Mouse (Mus musculus) fibroblast of lung, adult 2 months (primary cell): ENCODE results near the gene Lyz2.
"Not testable (repeated sequence)": the region's sequence is repeated elsewhere in the genome, so short reads cannot be mapped to it uniquely, and the experiment has no call there.

Source experiments
- DNase-seq: peaks from one replicate; pipeline ENCODE4 v3.0.0-alpha.2; 2011; ENCODE audit warnings: low read depth

Gene Lyz2

DNA sequence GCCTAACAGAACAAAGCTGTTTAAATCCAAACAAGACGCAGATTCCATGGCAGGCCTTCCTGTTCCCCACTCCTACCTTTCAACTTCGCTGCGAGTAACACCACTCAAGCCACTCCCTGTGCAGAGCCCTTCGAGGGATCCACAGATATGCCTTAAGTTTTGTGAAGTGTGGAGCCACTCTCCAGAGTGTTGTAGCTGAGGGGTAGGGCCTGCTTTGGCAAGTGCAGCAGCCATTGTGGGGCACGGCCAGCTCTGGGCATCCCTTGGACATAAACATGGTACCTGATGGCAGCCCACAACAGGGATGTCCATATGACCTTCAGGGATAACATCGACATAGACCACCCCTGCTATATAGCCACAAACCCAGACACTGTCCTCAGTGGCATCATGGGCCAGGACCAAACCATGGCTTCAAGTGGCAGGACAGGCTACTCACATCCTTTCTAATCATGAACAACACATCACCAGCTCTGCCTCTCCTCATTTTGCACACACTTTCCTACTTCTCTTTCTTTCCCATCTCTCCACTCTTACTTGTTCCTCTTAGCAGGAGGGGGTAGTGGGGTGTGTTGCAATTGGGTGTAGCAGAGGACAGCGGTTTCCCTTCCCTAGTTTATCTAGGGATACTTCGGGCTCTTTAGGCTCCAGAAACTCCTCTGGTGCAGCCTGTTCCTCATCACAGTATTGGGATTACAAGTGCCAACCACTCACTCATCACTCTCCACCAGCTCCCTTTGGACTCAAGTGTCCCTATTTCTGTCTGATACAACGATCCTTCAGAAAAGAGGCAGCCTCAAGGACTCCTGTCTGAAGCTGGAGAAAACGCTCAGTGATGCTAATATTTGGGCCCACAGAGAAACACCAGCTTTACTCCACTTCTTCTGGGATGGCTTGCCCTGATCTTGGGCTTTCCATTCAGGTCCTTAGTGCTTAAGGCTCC, 2.7 kb upstream of the Lyz2 start:
- no peak for DNase-seq

DNA sequence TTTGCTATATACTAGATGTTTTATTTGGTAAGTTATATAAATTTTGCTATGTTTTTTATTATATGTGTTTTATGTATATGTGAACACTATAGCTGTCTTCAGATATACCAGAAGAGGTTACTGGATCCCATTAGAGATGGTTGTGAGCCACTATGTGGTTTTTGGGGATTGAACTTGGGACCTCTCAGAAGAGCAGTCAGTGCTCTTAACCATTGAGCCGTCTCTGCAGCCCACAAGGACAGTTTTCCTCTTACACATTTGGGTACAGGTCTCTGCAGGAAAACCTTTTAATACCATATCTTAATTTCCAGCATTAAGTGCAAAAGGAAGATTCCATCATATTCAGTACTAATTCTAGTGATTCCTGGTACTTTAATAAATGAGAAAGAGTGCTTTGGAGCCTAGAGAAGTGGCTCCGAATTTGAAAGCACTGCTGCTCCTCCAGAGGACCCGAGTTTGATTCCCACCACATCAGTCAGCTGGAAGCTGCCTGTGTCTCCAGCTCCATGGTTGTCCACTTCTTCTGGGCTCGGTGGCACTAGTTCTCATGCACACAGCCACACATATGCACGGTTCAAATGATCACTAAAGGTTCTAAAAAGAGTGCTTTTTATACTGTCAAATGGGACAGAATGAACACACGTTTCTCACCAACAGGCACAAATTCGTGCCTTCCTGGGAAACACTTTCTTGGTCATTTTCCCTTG, 1.9 kb upstream of the Lyz2 start:
- DNase-seq = no peak

DNA sequence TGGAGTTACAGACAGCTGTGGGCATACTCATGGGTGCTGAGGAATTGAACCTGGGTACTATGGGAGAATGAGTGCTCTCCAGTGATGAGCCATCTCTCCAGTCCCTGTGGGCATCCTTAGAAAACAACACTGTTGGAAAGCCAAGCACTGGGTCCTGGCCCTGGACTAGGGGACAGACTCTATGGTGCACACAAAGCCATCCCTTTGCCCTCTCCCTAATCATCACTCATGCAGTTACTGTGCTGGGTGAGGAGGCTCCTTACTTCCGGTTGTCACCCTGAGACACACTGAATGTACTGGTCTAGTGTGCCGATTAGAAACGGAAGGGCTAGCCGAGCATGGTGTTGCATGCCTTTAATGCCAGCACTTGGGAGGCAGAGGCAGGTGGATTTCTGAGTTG, 1.1 kb upstream of the Lyz2 start:
- not testable (repeated sequence) for DNase-seq

DNA sequence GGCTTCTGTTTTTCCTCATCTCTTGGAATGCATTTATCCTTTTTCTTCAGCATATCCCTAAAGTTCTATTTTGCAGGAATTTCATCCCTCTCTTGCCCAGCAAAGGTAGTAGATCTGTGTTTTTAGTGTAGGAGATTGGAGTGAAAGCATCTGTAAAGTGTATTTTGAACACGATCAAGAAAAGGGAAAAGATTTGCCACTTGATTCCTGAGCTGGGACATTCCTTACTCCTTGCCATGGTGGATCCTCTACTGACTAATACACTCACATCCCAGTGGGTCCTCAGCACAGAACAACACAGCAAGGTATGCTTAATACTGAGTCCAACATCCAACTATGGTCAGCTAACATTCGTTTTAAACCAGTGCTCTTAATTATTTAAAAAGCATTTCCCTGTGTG, 430 bp upstream of the Lyz2 start:
- no peak for DNase-seq

DNA sequence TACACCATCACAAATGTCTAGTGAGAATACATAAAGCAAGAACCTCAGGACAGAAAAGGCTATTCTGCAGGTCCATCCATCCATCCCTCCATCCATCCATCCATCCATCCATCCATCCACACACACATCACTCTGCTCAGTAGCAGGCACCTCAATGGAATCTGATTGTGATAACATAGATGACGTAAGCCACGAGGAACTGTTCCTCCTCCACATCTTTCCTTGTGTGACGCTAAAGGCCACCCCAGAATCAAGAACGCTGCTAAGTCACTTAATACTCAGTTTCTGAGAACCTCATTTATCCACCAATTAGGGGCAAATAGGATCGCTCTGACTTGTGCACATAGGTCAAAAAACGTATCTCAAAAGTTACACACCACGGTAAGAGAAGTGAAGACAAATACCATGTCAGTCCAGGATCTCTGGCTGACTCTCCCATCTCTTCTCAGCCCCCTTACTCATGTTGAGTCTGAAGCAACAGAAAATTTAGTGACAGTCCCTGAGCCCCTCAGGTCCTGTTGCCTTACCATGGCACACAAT, 670 bp downstream of the Lyz2 start:
- no peak for DNase-seq

DNA sequence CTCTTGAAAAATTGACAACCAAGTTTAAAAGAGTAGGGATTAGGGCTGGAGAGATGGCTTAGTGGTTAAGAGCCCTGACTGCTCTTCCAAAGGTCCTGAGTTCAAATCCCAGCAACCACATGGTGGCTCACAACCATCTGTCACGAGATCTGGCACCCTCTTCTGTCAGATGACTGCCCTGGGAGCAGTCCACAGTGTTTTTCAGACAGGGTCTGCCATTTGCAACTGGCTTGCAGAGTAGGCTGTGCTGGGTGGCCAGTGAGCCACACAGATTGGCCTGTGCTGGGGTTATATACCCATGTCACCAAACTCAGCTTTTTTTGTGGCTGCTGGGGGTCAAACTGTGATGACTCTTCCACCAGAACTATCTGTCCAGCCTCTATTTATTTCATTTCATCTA, 2.1 kb downstream of the Lyz2 start:
- no peak for DNase-seq

DNA sequence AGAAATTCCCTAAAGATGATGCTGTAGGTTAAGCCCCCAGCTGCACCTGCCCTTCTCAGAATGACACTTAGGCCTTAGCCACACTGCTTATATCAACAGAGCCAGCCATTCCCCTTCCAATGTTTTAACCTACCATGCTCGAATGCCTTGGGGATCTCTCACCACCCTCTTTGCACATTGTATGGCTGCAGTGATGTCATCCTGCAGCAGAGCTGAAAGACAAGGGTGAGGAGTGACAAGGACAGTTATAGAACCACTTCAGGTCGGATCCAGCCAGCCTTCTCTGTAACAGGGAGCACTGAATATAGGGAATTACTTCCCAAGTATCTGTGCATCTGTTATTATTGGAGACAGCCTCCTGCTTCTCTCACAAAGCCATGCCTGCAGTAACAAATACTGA, 3.6 kb downstream of the Lyz2 start:
- not testable (repeated sequence) for DNase-seq

DNA sequence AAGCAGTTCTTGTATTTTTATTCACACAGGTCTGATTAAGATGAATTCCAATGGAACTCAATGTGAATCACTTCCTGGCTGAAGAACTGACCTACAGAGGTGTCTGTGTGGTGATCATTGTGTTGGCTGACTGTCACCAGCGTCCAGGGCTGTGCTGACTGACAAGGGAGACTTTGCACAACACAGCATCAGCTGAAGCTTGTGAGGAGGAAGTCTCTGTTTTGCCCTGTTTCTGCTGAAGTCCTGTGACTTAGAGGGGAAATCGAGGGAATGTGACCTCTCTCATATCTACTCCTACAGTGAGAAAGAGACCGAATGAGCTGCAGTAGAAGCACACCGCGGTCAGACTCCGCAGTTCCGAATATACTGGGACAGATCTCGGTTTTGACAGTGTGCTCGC, 4.3 kb downstream of the Lyz2 start:
- DNase-seq = not testable (repeated sequence)

DNA sequence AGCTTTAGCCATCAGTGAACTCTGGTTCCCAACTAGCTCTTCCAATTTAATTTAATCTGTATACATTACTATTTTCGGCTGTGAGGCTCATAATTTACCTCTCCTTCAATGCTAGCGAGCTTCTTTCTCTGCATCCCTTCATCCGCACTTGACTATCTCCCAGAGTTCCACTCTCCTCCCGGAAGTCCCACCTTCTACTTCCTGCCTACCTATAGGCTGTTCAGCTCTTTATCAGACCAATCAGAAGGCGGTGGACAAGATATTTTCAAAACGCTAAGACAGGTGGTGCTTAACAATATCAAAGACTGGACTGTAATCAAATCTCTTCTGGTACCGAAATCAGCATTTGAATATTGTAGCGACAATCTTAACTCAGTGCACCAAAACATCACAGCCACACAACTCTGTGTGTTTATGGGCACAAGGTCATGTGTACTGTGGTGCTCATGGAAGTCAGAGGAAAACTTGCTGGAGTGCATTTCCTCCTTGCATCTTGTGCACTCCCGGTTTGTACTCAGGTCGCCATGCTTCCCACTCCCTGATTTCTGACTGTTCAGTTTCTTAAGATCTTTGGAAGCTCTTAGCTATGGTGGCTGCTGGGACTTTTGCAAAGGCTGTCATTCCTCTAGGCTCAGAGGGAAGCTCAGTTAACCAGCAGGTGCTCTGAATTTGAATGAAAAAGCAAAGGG, 6.3 kb downstream of the Lyz2 start:
- DNase-seq = no peak

DNA sequence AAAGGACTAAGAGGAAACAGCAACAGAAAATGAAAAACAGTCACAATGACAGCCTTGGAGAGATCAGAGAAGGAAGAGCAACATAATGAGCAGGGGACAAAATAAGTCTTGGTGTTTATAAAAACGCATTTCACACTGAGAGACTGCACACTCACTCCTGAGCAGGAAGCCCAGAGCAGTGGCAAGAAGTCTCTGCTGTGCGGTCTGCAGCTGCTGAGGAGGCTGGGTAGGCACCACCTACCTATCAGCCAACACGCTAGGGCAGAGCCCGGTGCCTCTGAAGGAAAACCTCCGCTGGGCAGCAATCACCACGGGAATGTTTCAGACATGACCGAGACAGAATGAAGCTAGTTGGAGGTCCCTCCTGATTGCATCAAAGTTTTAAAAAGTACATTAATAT, 7.5 kb downstream of the Lyz2 start:
- not testable (repeated sequence) for DNase-seq

DNA sequence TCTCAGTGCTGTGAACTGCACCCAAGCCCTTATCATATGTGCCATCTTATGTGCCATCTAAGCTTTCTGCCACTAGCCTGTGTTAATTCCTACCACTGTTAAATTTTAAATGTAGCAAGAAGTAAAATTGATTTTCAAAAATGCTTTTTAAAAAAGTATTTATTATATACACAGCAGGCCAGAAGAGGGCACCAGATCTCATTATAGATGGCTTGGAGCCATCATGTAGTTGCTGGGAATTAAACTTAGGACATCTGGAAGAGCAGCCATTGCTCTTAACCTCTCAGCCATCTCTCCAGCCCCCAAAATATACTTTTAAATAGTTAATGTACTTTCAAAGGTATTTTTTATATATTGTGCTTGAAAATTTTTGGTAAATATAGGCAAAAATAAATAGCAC, 10.1 kb downstream of the Lyz2 start:
- DNase-seq = no peak

DNA sequence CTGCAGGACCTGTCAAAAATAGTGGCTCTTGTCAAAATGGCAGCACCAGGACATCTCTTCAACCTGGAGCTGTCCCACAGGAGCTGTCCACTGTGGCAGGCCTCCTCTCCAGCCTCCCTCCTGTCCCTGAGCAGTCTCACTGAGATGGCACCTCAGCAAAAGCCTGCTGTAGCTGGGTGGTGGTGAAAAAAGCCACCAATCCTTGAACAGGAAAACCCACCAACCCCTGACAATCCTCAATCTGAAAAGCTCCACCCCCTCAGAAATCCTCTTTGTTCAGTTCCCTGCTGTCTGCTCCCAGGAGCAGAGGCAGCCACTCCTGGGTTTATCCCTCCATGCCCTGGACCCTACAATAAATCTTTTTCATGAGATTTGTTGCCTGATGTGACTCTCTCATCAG, 22.3 kb downstream of the Lyz2 start:
- no peak for DNase-seq

DNA sequence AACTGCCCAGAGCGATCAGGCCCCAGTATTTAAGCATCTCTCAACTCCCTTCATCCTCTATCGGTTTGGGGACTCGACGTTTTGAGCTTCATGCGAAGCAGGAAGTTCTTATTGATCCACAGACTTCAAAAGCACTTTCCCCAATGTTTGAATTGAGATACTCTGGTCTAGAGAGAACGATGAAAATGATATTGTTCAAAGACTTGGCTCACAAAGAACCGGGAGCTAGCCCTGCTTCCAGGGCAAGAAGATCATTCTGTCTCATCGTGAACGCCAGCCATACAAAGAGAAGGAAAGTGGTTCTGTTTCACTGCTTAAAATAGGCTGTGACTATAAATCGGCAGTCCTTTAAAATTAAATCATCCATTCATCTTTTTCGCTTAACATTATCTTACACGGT, 43.5 kb downstream of the Lyz2 start, which contains the start of gene 9530003J23Rik:
9530003J23Rik (minus strand) TSS at position 101 of the 400 bp plus-strand sequence.
- DNase-seq = no peak

DNA sequence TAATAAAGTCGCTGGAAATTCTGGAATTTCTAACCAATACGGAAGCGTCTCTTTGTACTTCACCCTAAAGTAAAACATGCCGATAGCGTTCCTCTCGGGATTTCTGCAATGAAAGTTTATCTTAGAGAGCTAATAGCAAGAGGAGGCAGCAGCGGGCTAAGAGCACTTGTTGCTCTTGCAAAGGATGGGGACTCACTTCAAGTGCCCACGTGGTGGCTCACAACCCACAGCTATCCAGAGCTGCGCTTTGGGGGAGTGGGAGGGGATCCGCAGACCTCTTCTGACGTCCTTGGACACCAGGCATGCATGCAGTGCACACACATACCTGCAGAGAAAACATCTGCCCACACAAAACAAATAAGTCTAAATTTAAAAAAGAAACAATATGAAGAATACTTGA, 46.3 kb downstream of the Lyz2 start:
- DNase-seq = no peak

DNA sequence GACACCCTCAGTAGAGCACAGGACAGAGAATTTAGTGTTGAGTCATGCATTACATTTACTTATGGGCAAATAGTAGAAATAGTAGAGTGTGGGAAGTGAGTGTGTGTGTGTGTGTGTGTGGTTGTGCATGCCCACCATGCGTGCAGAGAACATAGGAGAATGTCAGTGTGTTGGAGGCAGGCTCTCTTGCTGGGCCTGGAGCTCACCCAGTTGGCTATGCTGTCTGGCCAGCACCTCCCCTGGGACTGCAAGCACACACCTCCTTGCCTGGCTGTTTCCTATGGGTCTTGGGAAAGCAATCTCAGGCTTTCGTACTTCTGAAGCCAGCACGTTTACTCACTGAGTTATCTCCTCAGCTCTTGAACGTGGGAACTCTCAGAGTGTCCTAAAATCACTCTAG, 47.3 kb downstream of the Lyz2 start:
- no peak for DNase-seq

DNA sequence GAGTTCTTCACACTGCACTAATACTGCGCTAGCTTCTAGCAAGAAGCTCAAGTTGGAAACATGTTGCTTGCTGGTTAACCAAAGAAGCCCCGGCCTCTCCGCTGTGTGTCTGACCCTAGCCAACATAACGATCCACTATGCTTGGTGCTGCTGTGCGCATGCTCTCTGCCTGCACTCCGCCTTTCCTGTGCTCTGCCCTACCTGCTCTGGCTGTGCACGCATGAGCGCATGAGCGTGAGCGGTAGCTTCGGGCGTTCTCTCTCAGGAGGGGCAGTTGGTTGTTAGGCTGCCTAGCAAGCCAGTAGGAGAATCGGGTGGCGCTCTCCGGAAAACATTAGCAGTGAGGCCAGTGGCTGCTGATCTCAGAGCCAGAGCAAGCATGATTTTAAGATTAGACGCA, 52.3 kb downstream of the Lyz2 start:
- DNase-seq = no peak
